Mouse (Mus musculus) spleen, adult 2 months (tissue): Measurements from ENCODE around the gene Mreg. TPM values are rescaled to one million over a fixed set of nuclear protein-coding genes. Genes with fewer than 3 reads are reported as not detected.

Source experiments
- DNase-seq, 2 experiments: peaks; one replicate each; pipeline versions ENCODE4 v3.0.0 to v3.0.0-alpha.2; 2012 to 2021; ENCODE audit warnings: low spot score in 2 of 2, low read depth in 1 of 2
- H3K27ac ChIP-seq: fragments of 200-500 bp; 2 replicates; pipeline ENCODE4 v1.5.1; 2012; ENCODE audit warnings: low read length, inconsistent platforms; ENCODE audit not compliant: insufficient read depth
- H3K27me3 ChIP-seq: fragments of 200-500 bp; 2 replicates; pipeline ENCODE4 v1.6.1; 2012; ENCODE audit warnings: mild to moderate bottlenecking, moderate library complexity, low read length, inconsistent platforms; ENCODE audit not compliant: control insufficient read depth, insufficient read depth
- H3K36me3 ChIP-seq: fragments of 200-500 bp; 2 replicates; pipeline ENCODE4 v1.6.1; 2012; ENCODE audit warnings: mild to moderate bottlenecking, low read length, inconsistent platforms; ENCODE audit not compliant: control insufficient read depth, insufficient read depth
- H3K4me1 ChIP-seq: fragments of 200-500 bp; 2 replicates; pipeline ENCODE4 v1.6.1; 2011; ENCODE audit warnings: inconsistent platforms; ENCODE audit not compliant: control insufficient read depth, insufficient read depth, insufficient read length
- H3K4me3 ChIP-seq: fragments of 200-500 bp; 2 replicates; pipeline ENCODE4 v1.5.1; 2011; ENCODE audit warnings: mild to moderate bottlenecking, inconsistent platforms; ENCODE audit not compliant: insufficient read depth, insufficient read length; ENCODE audit errors: extremely low read depth
- CTCF ChIP-seq: fragments of 200-500 bp; IDR thresholded peaks from 2 replicates; pipeline ENCODE4 v1.5.1; 2011; ENCODE audit warnings: mild to moderate bottlenecking, inconsistent platforms; ENCODE audit not compliant: insufficient read depth, insufficient read length, insufficient replicate concordance; ENCODE audit errors: extremely low read depth
- POLR2A ChIP-seq: fragments of 200-500 bp; IDR thresholded peaks from 2 replicates; pipeline ENCODE4 v1.6.1; 2011; ENCODE audit warnings: low read depth, low read length, inconsistent platforms
- WGBS: fragments of 180-500 bp; shearing (Covaris S2); methylation state at CpG from one replicate; pipeline ENCODE4 v1.1.7; 2018; 5-methylcytosine and 5-hydroxymethylcytosine counted together
- polyA plus RNA-seq: library from polyadenylated mRNA; depleted of rRNA; stranded (reverse); fragments of >200 nt; gene quantifications from 2 replicates; pipeline ENCODE4 v1.2.3, GENCODE M21; 2012

Gene Mreg
- polyA plus RNA-seq, 1 experiment = 5.6 TPM

DNA sequence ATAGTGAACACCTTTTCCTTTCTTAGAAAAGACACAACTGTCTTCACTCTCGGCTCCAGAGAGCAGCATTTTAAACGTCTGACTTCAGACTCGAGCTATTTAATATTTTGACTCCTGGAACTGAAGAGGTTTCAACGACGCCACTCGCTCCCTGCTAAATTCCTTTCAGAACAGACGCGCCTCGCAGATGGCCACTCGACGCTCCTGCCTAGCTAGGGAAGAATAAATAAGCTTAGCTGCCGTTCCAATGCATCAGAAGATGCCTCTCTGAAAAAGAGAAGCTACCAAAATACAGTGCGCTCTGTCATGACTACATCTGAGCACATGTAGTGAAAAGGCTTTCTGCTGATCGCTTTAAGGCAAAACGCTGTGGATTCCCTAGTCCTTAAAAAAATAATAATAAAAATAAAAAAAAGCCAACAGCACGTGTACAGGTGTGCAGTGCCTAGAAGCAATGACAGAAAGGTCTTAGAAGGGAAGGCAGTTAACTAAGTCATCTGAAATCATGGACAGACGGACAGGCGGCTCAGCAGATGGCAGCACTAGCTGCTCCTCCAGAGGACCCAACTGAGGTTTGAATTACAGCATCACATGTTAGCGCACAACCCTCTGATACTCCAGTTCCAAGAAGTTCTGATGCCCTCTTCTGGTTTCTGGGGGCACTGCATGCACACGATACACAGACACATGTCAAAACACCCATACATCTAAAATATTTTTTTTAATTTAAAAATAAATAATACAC, 46.2 kb downstream of the Mreg start:
- no peaks in the 10 kb centered on the region for H3K36me3 ChIP-seq
- H3K27ac ChIP-seq = no peak overlapping the region
- no peak overlapping the region for H3K4me3 ChIP-seq
- 91% methylated on average over 20 of the region's 20 CpGs for WGBS
- no peaks in the 10 kb centered on the region for H3K27me3 ChIP-seq
- no peak for DNase-seq
- no peaks in the 10 kb centered on the region for H3K4me1 ChIP-seq
- TF ChIP-seq POLR2A (no peak), CTCF (no peak)

DNA sequence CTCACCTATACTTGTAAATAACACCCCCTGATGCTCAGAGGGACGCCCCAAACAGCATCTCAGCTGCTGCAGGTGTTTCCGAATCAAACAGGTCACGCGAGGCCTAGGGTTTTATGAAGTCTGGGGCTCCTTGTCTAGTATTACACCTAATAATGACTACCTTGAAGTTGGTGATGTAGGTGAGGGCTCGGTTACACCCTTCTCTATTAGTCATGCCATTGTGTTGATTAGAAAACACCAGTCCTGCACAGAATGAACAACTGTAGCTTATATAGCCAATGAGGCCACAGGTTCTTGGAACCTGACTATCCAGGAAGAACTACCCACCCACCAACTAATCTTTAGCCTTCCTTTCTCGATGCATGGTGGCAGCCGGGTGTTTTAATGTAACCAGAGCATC, 51.8 kb downstream of the Mreg start:
- H3K4me3 ChIP-seq = no peak overlapping the region
- DNase-seq = no peak
- 0 out of 2 replicates have a peak, but pooled peaks cover 1% of the 10 kb centered on the region for H3K36me3 ChIP-seq
- no peak overlapping the region for H3K27ac ChIP-seq
- no peaks in the 10 kb centered on the region for H3K4me1 ChIP-seq
- TF ChIP-seq POLR2A = no peak
- WGBS = 90% methylated on average over 7 of the region's 7 CpGs
- H3K27me3 ChIP-seq = no peaks in the 10 kb centered on the region

DNA sequence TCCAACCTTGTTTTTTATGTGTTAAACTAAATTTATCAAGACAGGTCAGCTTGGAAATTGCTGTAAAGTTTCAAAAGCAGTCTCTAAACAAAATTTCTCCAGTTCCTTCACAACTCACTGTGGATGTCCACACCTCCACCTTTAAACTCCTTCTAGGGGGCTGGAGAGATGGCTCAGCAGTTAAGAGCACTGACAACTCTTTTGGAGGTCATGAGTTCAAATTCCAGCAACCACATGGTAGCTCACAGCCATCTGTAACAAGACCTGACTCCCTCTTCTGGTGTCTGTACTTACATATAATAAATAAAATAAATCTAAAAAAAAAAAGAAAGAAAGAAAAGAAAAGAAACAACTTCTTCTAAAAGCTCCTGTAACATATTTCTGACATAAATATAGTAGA, 67.1 kb downstream of the Mreg start:
- TF ChIP-seq CTCF = no peak
- no peak for TF ChIP-seq POLR2A
- H3K4me3 ChIP-seq = no peak overlapping the region
- H3K27me3 ChIP-seq = no peaks in the 10 kb centered on the region
- H3K27ac ChIP-seq = no peak overlapping the region
- no peaks in the 10 kb centered on the region for H3K36me3 ChIP-seq
- no peak for DNase-seq
- no peaks in the 10 kb centered on the region for H3K4me1 ChIP-seq

DNA sequence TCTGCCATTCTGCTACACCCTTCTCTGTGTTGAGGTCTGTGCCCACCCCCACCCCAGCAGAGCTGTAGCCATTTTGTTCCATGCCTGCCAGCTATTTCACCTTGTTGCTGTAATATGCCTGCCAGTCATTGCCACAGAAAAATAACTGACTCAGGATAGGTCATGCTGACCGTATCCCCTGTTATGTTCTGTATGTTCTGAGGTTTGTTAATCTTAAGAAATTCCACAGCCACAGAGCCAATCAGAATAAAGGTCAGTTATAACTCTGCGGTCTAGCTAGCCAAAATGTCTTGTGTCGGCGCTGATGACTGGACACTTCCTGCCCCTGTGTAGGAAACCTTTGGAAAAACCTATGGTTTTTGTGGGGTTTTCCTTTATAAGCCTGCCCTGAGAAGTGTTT, 67.7 kb downstream of the Mreg start:
- Histone ChIP-seq H3K4me1 (no peaks in the 10 kb centered on the region), H3K27ac (no peak overlapping the region), H3K36me3 (no peaks in the 10 kb centered on the region), H3K4me3 (no peak overlapping the region), H3K27me3 (no peaks in the 10 kb centered on the region)
- TF ChIP-seq CTCF = no peak
- no peak for TF ChIP-seq POLR2A
- no peak for DNase-seq
- WGBS = 93% methylated on average over 4 of the region's 4 CpGs

DNA sequence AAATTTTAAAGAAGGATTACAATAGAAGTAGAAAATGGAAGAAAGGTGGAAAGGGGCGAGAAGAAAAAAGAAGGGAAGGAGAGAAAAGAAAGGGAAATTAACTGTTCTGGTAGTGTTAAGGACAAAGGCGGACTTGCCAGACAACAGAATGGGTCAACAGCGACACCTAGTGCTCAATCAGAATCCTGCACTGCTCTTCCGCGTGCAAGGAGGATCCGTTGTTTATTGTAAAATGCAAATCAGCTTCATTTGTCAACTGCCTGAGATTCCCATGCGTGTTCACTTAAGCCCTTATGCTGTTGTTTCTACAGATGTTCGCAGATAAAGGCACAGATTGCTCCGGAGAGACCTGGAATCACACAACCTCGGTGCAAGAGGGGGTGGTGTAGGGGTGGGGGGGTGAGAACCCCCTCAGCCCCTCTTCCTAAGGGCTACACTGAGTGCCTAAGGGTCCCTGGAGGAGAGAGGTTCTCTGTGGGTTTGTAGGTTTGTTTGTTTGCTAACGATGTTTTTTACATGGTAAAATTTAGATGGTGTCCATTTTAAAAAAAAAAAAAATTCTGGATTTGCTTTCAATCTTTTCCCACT, 70.1 kb downstream of the Mreg start:
- H3K36me3 ChIP-seq = no peaks in the 10 kb centered on the region
- DNase-seq = peak; percentile 12 to 27
- H3K4me3 ChIP-seq = no peak overlapping the region
- no peaks in the 10 kb centered on the region for H3K27me3 ChIP-seq
- H3K4me1 ChIP-seq = no peaks in the 10 kb centered on the region
- 6% methylated on average over 11 of the region's 11 CpGs for WGBS
- TF ChIP-seq CTCF (peak; percentile 70; the same call in 1 of the 2 replicates), POLR2A (no peak)
- no peak overlapping the region for H3K27ac ChIP-seq

DNA sequence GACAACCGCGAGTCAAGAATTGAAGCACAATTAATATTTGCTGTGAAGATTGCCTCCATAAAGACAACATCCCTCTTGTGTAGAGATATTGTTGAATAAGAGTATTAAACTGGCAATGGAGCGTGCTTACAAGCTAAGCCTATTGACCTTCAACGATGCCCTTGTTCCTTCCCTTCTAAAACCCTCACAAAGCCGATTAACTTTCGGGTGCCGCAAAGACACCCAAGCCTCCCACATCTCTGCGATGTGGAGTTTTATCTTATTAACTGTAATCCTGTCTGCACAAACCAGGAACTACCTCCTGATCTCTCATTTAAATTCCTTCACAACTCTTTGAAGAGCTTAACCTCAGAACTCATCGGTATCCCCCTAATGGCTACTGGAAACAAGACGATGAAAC, 76.0 kb downstream of the Mreg start:
- H3K4me1 ChIP-seq = peaks cover 2% of the 10 kb centered on the region; the same call in 1 of the 2 replicates
- H3K27ac ChIP-seq = no peak overlapping the region
- no peaks in the 10 kb centered on the region for H3K27me3 ChIP-seq
- WGBS = 95% methylated on average over 10 of the region's 10 CpGs
- H3K36me3 ChIP-seq = no peaks in the 10 kb centered on the region
- H3K4me3 ChIP-seq = no peak overlapping the region
- no peak for DNase-seq
- TF ChIP-seq POLR2A (no peak), CTCF (no peak)

DNA sequence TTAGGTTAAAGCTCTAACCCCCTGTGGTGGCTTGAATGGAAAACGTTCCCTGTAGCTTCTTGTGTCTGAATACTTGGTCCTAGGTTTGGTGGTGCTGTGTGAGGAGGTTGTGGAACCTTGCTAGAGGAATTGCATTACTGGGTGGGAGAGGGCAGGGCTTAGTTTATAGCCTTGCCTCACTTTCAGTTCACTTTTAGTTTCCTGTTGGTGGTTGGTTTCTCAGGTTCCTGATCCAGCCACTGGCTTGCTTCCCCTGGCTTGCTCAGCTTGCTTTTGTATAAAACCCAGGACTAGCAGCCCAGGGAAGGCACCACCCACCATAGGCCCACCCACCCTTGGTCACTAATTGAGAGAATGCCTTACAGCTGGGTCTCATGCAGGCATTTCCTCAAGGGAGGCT, 77.6 kb downstream of the Mreg start:
- TF ChIP-seq POLR2A (no peak), CTCF (no peak)
- DNase-seq = no peak
- 67% methylated on average over 1 of the region's 1 CpGs for WGBS
- Histone ChIP-seq H3K36me3 (no peaks in the 10 kb centered on the region), H3K4me3 (no peak overlapping the region), H3K27ac (no peak overlapping the region), H3K4me1 (peaks cover 2% of the 10 kb centered on the region; the same call in 1 of the 2 replicates), H3K27me3 (no peaks in the 10 kb centered on the region)
